Mouse (Mus musculus): ENCODE measurements at regions not wholly inside any gene's neighbourhood (a gene's known extent, or its start where the extent isn't known, plus 50 kb on each side); places are given as distances from the start of the nearest gene placed in this dataset.

- DNase-seq (ENCODE audit: low spot score in 2 of 2): no peak
Observed at GRCm38 (mm10) chr8:89207891-89208290, 163.9 kb upstream of the Sall1 start.

- no peak for DNase-seq (ENCODE audit: low spot score in 2 of 2)
Observed at GRCm38 (mm10) chr8:89202484-89203096, 158.6 kb upstream of the Sall1 start.

- no peak for DNase-seq (ENCODE audit: low spot score in 2 of 2)
Observed at GRCm38 (mm10) chr8:89200301-89200700, 156.3 kb upstream of the Sall1 start.

GRCm38 (mm10) chr8:89185314-89185713 is 141.4 kb upstream of the Sall1 start:
- DNase-seq (ENCODE audit: low spot score in 2 of 2): no peak

- no peak for DNase-seq (ENCODE audit: low spot score in 2 of 2)
Observed at GRCm38 (mm10) chr8:89175631-89176030, 131.7 kb upstream of the Sall1 start.

- DNase-seq (ENCODE audit: low spot score in 2 of 2): no peak
Observed at GRCm38 (mm10) chr8:89171561-89171960, 127.6 kb upstream of the Sall1 start.

- no peak for DNase-seq (ENCODE audit: low spot score in 2 of 2)
Observed at GRCm38 (mm10) chr8:89169484-89169883, 125.5 kb upstream of the Sall1 start.

- no peak for DNase-seq (ENCODE audit: low spot score in 2 of 2)
Observed at GRCm38 (mm10) chr8:89167026-89167425, 123.1 kb upstream of the Sall1 start.

GRCm38 (mm10) chr8:89156909-89157308 is 112.9 kb upstream of the Sall1 start:
- no peak for DNase-seq (ENCODE audit: low spot score in 2 of 2)

- no peak for DNase-seq (ENCODE audit: low spot score in 2 of 2)
Observed at GRCm38 (mm10) chr8:89153605-89154004, 109.6 kb upstream of the Sall1 start.

GRCm38 (mm10) chr8:89152867-89153595 is 109.1 kb upstream of the Sall1 start:
- no peak for DNase-seq (ENCODE audit: low spot score in 2 of 2)

GRCm38 (mm10) chr8:89152331-89152730 is 108.4 kb upstream of the Sall1 start:
- DNase-seq (ENCODE audit: low spot score in 2 of 2): no peak

GRCm38 (mm10) chr8:89150952-89151351 is 107.0 kb upstream of the Sall1 start:
- DNase-seq (ENCODE audit: low spot score in 2 of 2): no peak

- no peak for DNase-seq (ENCODE audit: low spot score in 2 of 2)
Observed at GRCm38 (mm10) chr8:89141529-89142235, 97.7 kb upstream of the Sall1 start.

- DNase-seq (ENCODE audit: low spot score in 2 of 2): no peak
Observed at GRCm38 (mm10) chr8:89139876-89140275, 95.9 kb upstream of the Sall1 start.

- no peak for DNase-seq (ENCODE audit: low spot score in 2 of 2)
Observed at GRCm38 (mm10) chr8:89138416-89139125, 94.6 kb upstream of the Sall1 start.

GRCm38 (mm10) chr8:89134581-89135484 is 90.9 kb upstream of the Sall1 start:
- DNase-seq (ENCODE audit: low spot score in 2 of 2): no peak

GRCm38 (mm10) chr8:89134058-89134457 is 90.1 kb upstream of the Sall1 start:
- DNase-seq (ENCODE audit: low spot score in 2 of 2): no peak

- no peak for DNase-seq (ENCODE audit: low spot score in 2 of 2)
Observed at GRCm38 (mm10) chr8:89121051-89121450, 77.1 kb upstream of the Sall1 start.

GRCm38 (mm10) chr8:89107895-89108660 is 64.1 kb upstream of the Sall1 start:
- DNase-seq (ENCODE audit: low spot score in 2 of 2): no peak

Measured in spleen, postnatal 36 days (tissue).